Mouse (Mus musculus) hindbrain, embryonic 14.5 days (tissue): Measurements from ENCODE around the gene Glcci1. TPM values are rescaled to one million over a fixed set of nuclear protein-coding genes. Genes with fewer than 3 reads are reported as not detected.

ENCODE experiments used
- ATAC-seq: fragments of 200-750 bp; cut with Nextera tagmentation; 2 replicates; pipeline ENCODE4 v1.8.0; 2017; ENCODE audit warnings: moderate number of reproducible peaks, mild to moderate bottlenecking, moderate TSS enrichment, moderate library complexity; ENCODE audit not compliant: low FRiP score
- DNase-seq: peaks from one replicate; pipeline ENCODE4 v3.0.0-alpha.2; 2015; ENCODE audit warnings: low spot score
- H3K27ac ChIP-seq: fragments of 300-500 bp; sonication (generic); 2 replicates; pipeline ENCODE4 v1.5.1; 2014; ENCODE audit warnings: mild to moderate bottlenecking, moderate library complexity
- H3K27me3 ChIP-seq: fragments of 300-500 bp; sonication (generic); 2 replicates; pipeline ENCODE4 v1.6.1; 2014; ENCODE audit warnings: mild to moderate bottlenecking, low read length, mixed read lengths; ENCODE audit not compliant: control insufficient read depth, insufficient read depth
- H3K36me3 ChIP-seq: fragments of 300-500 bp; sonication (generic); replicated peaks from 2 replicates; pipeline ENCODE4 v1.6.1; 2014; ENCODE audit not compliant: control insufficient read depth, insufficient read depth
- H3K4me1 ChIP-seq: fragments of 300-500 bp; sonication (generic); replicated peaks from 2 replicates; pipeline ENCODE4 v1.6.1; 2014; ENCODE audit warnings: antibody characterized with exemption, low read length, mixed read lengths; ENCODE audit not compliant: control insufficient read depth, insufficient read depth
- H3K4me2 ChIP-seq: fragments of 300-500 bp; sonication (generic); replicated peaks from 2 replicates; pipeline ENCODE4 v1.6.1; 2014; ENCODE audit warnings: mild to moderate bottlenecking, moderate library complexity
- H3K4me3 ChIP-seq: fragments of 300-500 bp; sonication (generic); replicated peaks from 2 replicates; pipeline ENCODE4 v1.5.1; 2014; ENCODE audit warnings: mild to moderate bottlenecking, low read length
- H3K9ac ChIP-seq: fragments of 300-500 bp; sonication (generic); 2 replicates; pipeline ENCODE4 v1.6.1; 2014
- H3K9me3 ChIP-seq: fragments of 300-500 bp; sonication (generic); 2 replicates; pipeline ENCODE4 v1.6.1; 2016; ENCODE audit warnings: low read length; ENCODE audit not compliant: control insufficient read depth
- WGBS: fragments of 180-500 bp; shearing (Covaris S2); extraction: QIAGEN DNeasy Blood & Tissue Kit; methylation state at CpG from one replicate; pipeline ENCODE4 v1.1.7; 2014; 5-methylcytosine and 5-hydroxymethylcytosine counted together
- polyA plus RNA-seq: library from polyadenylated mRNA; unstranded; fragments of >200 nt; fragmentation: Nextera tagmentation; extraction: Ambion mirVana; gene quantifications from 2 replicates; pipeline ENCODE4 v1.2.1, GENCODE M21; 2014

The Glcci1 gene
- polyA plus RNA-seq, 1 experiment from 2014 or later: 10.0 TPM

DNA sequence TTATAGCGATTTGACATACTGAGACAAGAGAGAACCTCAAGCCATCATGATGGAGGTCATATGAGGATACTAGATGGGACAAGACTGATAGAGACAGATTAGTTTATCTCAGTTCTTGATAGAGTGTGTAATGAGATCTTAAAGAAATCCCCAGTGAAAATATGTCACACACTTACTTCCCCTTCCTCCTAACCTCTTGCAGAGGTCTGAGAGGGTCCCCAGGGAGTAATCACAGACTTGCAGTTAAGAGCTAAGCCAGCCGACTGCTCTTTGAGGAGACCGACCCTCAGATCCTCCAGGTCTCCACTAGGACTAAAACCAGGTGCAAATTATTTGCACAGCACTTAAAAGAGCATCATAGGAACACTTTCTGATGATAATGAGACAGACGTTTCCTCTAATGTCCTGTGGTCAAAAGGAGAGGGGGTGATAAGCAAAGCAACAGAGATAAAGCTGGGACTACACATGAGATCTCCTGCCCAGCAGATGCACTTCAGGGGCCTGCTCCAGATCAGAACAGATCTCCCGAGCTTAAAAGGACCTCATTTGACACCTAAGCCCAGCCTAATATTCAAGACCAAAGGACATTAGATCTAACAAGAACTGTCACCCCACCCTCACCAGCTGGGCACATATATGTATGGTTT is 122.7 kb downstream of the Glcci1 start:
- Histone ChIP-seq H3K4me1 (no peaks in the 10 kb centered on the region), H3K9ac (no peak overlapping the region), H3K4me2 (no peak overlapping the region), H3K36me3 (no peaks in the 10 kb centered on the region), H3K27ac (no peak overlapping the region), H3K4me3 (no peak overlapping the region), H3K9me3 (no peaks in the 10 kb centered on the region), H3K27me3 (no peaks in the 10 kb centered on the region)
- 80% methylated on average over 5 of the region's 5 CpGs for WGBS
- ATAC-seq (no peak), DNase-seq (no peak)

DNA sequence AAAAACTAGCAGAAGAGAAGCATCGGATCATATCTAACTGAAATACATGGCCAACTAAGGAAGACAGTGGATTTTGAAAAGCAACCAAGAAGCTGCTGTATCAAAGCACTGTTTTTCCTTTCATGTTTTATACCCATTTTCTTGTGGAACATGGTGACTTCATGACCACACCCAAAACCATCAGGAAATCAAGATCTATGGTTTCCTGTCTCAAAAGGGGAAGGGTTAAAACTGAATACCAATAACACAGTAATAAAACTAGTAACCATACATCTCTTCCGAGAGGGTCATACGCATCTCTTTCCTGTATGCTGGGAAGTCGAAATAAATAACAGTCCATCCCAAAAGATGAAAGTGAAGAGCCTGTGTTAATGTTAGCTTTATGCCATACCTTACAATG is 123.3 kb downstream of the Glcci1 start:
- Histone ChIP-seq H3K4me1 (no peaks in the 10 kb centered on the region), H3K9ac (no peak overlapping the region), H3K4me3 (no peak overlapping the region), H3K36me3 (no peaks in the 10 kb centered on the region), H3K4me2 (no peak overlapping the region), H3K27me3 (no peaks in the 10 kb centered on the region), H3K9me3 (no peaks in the 10 kb centered on the region), H3K27ac (no peak overlapping the region)
- no peak for DNase-seq
- no peak for ATAC-seq
- 94% methylated on average over 4 of the region's 4 CpGs for WGBS

DNA sequence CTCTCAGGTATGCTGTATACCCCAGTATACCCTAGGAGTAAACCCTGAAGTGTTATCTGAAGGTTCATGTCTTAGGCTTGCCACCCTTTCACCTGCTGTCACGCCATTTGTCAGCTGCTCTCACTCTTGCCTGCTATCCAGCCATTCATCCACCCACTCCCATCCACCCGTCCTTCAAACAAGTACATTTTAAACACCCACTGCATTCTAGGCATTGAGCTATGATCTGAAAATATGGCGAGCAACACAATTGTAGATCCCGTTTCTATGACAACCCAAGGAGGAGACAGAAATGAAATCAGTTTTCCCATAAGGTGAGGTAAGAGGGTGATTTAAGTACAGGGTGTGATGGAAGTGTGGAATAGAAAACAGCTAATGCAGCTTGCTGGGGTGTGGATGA is 128.7 kb downstream of the Glcci1 start:
- no peak overlapping the region for H3K9ac ChIP-seq
- no peaks in the 10 kb centered on the region for H3K27me3 ChIP-seq
- no peak overlapping the region for H3K27ac ChIP-seq
- ATAC-seq (no peak), DNase-seq (no peak)
- no peak overlapping the region for H3K4me2 ChIP-seq
- H3K4me3 ChIP-seq: no peak overlapping the region
- H3K9me3 ChIP-seq: no peaks in the 10 kb centered on the region
- no peaks in the 10 kb centered on the region for H3K4me1 ChIP-seq
- H3K36me3 ChIP-seq: no peaks in the 10 kb centered on the region
- 80% methylated on average over 4 of the region's 4 CpGs for WGBS

DNA sequence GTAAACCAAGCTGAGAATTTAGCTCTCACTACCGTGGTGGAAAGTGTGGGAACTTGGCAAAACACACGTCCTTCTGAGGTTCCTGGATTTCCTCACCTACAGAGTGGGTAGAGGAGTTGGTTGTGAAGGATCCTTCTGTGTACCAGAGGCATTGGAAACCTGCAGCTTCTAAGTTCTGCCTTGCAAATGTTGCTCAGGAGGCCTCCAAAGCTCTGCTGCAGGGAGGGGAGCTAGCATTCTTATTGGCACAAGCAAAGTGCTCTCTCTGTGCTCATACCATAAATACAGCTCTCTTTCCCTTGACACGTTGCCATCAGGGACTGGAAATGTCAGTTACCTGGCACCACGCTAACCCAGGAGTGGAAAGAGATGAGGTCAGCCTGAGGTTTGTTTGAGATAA is 129.5 kb downstream of the Glcci1 start:
- H3K27ac ChIP-seq: no peak overlapping the region
- H3K4me2 ChIP-seq: no peak overlapping the region
- H3K9me3 ChIP-seq: no peaks in the 10 kb centered on the region
- no peak for DNase-seq
- no peaks in the 10 kb centered on the region for H3K27me3 ChIP-seq
- 91% methylated on average over 4 of the region's 4 CpGs for WGBS
- ATAC-seq: no peak
- H3K9ac ChIP-seq: no peak overlapping the region
- no peak overlapping the region for H3K4me3 ChIP-seq
- no peaks in the 10 kb centered on the region for H3K4me1 ChIP-seq
- no peaks in the 10 kb centered on the region for H3K36me3 ChIP-seq

DNA sequence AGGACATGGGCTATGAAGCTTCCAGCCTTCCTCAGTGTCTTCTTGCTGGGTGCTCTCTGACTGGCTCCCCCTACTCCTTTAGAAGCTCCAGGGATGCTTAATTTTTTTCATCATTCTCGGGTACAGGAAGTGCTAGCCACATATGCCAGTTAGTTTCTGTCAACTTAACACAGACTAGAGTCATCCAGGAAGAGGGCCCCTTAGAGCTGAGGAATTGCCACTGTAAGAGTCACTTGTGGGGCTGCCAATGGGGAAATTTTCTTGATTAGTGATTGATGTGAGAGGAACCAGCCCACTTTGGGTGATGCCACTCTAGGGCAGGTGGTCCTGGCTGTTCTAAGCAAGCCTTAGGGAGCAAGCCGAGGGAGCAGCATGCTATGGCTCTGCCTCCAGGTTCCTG is 130.1 kb downstream of the Glcci1 start:
- WGBS: 90% methylated on average over 2 of the region's 2 CpGs
- Histone ChIP-seq H3K4me1 (no peaks in the 10 kb centered on the region), H3K27ac (no peak overlapping the region), H3K4me3 (no peak overlapping the region), H3K36me3 (no peaks in the 10 kb centered on the region), H3K27me3 (no peaks in the 10 kb centered on the region), H3K4me2 (no peak overlapping the region), H3K9ac (no peak overlapping the region), H3K9me3 (no peaks in the 10 kb centered on the region)
- DNase-seq (no peak), ATAC-seq (no peak)

DNA sequence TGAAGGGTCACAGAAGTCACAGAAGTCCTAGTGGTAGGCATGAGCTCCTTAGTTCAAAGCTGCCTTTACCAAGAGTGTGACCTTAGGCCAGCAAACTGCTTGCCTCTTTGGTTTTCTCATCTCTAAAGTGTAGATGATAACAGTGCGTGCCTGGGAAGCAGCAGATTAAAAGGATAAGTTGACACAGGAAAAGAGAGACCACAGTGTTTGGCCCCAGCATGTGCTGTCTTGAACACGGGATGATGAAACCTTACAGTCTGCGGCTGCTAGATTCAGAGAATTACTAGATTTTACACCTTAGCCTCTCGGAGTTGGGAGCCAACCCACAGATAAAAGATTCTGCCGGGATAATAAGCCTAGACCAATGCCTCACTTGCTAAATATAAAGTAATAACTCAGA is 131.5 kb downstream of the Glcci1 start:
- no peak overlapping the region for H3K9ac ChIP-seq
- no peak overlapping the region for H3K4me2 ChIP-seq
- H3K4me1 ChIP-seq: no peaks in the 10 kb centered on the region
- WGBS: 92% methylated on average over 5 of the region's 5 CpGs
- H3K27me3 ChIP-seq: no peaks in the 10 kb centered on the region
- DNase-seq: no peak
- H3K36me3 ChIP-seq: no peaks in the 10 kb centered on the region
- no peak for ATAC-seq
- H3K9me3 ChIP-seq: no peaks in the 10 kb centered on the region
- no peak overlapping the region for H3K27ac ChIP-seq
- H3K4me3 ChIP-seq: no peak overlapping the region

DNA sequence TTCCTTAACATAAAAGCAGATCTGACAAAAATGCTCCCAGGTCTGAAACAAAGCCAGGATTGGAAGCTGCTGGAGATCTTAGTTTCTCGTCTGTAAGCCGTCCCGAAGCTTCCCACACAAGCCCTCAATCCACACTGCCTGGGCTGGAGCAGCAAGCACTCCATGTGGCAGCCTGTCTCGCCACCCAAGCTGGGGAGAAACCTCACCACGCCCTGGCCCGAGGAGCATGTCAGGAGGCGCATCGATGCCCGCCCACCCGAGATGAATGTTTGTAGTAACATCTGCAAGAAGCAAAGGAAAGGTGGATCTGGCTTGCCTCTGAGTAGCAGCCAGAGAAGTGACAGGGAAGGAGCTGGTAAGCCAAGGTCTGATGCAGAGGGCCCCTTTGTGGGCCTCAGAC is 135.3 kb downstream of the Glcci1 start:
- ATAC-seq: no peak
- Histone ChIP-seq H3K4me3 (no peak overlapping the region), H3K4me2 (no peak overlapping the region), H3K27ac (no peak overlapping the region), H3K9me3 (no peaks in the 10 kb centered on the region), H3K9ac (no peak overlapping the region), H3K36me3 (no peaks in the 10 kb centered on the region; the same call in 1 of the 2 replicates), H3K4me1 (no peaks in the 10 kb centered on the region), H3K27me3 (no peaks in the 10 kb centered on the region)
- WGBS: 91% methylated on average over 10 of the region's 10 CpGs
- no peak for DNase-seq

DNA sequence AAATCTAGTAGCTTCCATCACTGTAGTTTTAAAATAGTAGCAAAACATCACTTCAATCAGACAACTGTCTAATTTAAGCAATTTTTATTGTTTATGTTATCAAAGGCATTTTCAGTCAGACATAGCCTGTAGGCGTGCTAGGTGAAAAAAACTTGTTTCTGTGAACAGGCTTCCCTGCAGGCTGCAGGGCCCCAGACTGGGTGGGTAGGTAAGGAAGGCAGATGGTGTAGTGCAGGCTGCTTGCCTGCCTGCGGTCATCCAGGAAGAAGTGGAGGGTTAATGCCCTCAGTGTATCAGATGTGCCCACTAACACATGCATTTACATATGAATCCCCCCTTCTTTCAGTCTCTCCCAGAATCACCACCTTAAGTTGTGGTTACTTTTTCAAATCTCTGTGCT is 136.3 kb downstream of the Glcci1 start:
- Histone ChIP-seq H3K9me3 (no peaks in the 10 kb centered on the region), H3K4me2 (no peak overlapping the region), H3K4me1 (no peaks in the 10 kb centered on the region), H3K27me3 (no peaks in the 10 kb centered on the region), H3K36me3 (no peaks in the 10 kb centered on the region; the same call in 1 of the 2 replicates), H3K4me3 (no peak overlapping the region), H3K9ac (no peak overlapping the region), H3K27ac (no peak overlapping the region)
- WGBS: 45% methylated on average over 2 of the region's 2 CpGs
- no peak for DNase-seq
- no peak for ATAC-seq
